Mouse (Mus musculus) retina, postnatal 1 day (tissue): ENCODE data around the gene Prkacb.

Experiments
- DNase-seq: peaks from one replicate; pipeline ENCODE4 v3.0.0-alpha.2; 2012

Prkacb gene

DNA sequence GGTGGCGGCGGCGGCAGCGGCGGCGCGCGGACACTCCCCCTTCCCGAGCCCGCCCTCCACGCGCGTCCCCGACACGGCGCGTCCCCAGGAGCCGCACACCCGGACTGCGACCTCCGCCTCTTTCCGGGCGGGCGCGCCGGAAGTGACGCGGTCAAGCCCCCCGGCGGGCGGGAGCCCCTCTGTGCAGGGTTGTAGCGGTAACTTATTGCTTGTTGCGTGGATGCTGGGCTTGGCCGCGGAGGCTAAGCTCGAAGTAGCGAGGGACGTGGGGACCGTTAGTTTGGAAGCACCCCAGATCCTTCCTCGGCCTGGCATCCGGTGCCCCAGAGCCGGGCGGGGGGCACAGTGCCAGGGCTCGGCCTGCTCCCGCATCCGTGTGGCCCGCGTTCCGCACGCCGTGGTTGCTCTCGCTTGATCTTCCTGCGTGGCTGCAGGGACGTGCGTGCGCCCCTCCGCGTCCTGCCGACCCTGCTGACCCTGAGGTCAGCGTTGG, at the start of gene Prkacb:
Prkacb (minus strand) TSS at position 90 of the 493 bp plus-strand sequence.
- peak; percentile 94 for DNase-seq

DNA sequence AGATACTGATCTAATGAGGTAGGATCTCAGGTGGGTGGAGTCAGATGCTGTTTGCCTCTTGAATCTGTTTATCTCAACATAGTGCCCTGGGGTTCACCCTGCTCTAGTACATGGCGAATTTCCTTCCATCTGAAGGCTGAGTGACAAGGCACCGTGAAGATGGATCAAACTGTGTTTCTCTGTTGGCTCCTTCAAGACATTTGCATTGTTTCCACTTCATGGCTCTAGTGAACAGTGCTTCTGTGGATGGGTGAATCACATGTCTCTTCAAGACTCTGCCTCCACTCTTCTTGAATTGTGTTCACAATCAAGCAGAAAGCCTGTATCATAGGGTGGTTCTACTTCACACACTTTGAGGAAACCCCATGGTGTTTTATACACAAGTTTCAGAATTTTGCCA, 47.5 kb upstream of the Prkacb start:
- DNase-seq, result no peak

DNA sequence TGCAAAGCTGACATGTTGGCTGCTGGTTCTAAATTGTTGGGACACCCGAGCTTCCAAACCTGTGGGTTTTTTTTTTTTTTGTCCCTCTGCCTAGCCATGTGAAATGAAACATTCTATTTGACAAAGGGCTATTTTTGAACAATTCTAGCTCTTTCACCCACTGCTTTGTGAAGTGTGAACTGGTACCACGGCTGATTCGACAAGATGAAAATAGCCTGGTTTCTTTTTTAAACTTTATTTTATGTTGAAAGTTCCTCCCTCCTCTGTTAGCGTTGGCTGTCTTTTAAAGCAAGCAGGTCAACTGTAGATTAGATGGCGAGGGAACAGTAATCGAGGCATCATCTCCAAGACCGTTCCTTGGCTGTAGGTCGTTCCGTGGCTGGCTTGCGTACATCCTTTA, 44.6 kb upstream of the Prkacb start:
- DNase-seq, result no peak

DNA sequence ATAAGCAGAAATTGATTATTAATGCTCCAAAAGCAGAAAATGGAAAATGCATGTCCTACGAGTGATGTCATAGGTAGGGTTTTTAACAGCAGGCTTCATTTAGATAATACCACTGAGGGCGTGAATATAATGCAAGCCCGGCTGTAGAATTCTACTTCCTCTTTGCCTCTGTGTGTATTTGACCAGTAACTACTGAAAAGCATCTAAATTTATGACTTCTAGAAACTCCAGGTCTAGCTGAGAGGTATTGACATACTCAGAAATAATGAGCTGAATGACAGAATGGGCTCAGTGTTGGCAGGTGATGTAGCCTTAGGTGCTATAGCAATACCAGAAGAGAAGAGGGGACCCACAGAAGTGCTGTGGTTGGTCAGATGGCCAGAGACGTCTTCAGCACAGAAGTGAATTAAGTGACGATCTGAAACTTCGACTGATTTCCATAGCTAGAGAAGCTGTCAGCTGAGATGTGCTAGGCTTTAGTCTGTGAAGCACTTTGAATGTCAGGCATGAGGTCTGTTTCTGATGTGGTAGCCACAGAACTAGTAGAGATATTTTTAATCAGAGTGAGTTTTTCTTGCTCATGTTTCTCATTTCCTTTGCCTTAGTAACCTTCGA, 41.8 kb upstream of the Prkacb start:
- DNase-seq, result no peak

DNA sequence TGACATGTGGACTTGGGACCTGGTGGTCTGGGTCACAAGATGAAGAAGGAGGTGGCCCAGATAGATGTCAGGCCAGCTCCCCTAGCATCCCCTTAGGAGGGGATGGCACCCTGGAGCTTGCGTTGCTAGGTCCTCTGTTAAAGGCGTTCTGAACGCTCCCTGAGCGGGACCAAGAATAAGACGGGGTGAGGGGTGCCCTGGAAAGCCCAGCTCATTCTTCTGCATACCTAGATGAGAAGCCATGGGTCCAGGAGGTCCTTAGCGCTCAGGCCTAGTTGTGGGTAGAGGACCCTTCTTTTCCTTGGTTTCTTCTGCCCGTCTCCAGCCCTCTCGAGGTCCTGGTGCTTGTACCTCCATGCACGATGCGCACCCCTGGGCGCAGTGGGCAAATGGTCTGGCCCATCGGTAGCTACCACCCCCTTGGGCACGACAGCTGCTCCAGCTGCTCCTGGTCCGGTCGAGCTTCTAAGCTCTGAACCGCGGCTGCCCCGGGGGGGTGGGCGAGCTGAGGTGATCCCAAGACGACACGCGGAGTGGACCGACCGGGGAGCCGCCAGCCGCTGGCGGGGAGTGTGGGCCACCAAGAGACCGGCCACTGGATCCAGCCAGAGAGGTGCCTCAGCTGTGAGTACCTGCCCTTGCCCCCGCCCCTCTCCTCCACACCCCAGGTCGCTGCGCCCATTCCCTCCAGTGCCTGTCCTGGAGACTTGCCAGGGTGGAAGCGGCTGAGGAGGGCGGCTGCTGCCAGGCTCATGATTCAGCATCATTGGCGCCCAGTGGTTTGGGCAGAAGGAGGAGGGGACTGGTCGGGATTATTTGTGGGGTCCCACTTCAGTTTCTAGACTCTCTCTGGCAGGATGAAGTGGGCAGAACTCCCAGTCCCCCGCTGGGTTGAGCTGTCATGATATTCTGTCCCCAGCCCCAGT, 39.4 kb upstream of the Prkacb start, which contains the start of gene Ttll7:
Ttll7 (plus strand) TSS at position 402 of the 926 bp plus-strand sequence.
- peak; percentile 95 for DNase-seq

DNA sequence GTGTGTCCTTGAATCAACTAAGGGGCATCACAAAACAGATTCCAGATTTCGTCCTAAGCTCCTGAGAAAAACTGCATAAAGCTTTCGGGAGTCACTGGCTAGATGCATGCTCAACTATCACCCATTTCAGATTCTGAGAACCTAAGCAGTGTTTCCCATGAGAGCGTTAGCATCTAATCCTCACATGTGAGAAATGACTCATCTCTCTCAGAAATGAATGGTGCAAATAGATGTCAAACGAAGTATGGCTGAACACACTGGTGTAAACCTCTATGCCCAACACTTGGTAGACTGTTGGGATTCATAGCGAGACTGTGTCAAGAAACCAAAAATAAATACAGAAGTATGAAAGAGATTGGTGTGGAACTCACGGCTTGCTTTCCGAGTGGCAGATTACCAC, 36.6 kb upstream of the Prkacb start:
- no peak for DNase-seq

DNA sequence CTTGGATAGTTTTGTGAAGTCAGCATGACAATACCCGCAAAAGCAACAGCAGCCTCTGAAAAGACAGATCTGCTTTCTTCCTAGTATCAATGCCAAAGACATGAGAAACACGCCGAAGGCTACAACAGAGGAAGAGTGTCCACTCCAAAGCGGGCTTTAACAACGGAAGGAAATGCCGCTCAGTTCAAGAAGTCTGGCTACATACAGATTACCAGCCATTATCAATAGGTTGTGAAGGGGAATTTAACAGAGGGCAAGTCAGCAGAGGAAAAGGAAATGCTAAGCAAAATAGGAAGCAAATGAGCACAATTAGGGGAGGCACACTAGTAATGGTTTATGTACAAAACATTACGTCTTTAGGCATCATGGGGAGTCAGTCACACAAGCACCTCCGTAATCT, 35.3 kb upstream of the Prkacb start:
- no peak for DNase-seq

DNA sequence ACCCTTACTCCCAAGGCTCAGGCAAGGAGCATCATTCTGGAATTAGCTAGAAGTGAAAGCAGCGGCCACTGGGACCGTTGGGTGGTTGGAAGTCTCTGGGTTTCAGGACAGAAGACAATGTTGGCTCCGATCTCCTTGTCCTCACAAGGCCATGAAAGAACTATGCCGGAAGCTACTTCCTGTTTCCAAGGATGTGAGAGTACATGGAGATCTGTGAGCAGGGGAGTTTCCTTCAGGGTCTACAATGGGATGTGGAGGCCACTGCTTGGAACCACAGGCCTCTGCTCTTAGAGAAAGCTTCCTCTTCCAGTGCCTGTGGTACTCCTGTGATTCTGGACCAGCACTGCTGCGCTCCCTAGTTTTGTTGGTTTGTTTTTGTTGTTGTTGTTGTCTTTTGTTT, 33.4 kb upstream of the Prkacb start:
- DNase-seq, result no peak

DNA sequence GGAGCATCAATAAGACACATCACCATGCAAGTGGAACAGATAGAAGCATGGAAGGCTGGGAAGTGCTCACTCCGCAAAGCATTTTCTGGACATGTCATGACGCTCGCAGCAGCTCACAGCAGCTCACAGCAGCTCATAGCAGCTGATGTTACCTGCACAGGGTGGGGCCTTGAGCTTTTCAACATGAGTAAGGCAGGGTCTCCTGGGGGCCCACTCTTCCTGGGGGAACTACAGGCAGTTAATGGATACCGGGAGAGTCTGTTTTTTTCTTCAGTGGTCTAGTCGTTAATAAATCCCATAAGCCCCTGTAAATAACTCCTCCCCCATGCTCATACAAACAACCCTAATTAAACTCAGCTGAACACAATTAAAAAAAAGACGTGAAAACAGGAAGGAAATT, 30.7 kb upstream of the Prkacb start:
- DNase-seq, result no peak

DNA sequence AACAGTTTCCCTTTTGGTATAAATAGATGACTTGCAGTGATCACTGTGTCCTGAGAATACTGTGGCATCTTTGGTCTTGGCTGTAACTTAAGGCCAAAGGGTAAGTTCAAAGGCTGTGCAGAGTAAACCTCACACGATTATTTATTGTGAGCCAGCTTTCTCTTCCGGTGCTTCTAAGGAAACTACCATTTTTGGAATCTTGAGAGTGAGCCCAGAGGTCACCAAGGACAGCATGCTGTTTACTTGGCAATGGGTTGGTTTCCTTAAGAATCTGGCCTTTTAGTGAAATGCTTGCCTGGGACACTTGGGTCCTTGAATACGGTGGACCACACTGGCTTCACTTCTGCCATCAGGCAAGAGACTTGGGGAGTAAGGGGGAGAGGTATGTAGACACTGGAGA, 30.0 kb upstream of the Prkacb start:
- no peak for DNase-seq

DNA sequence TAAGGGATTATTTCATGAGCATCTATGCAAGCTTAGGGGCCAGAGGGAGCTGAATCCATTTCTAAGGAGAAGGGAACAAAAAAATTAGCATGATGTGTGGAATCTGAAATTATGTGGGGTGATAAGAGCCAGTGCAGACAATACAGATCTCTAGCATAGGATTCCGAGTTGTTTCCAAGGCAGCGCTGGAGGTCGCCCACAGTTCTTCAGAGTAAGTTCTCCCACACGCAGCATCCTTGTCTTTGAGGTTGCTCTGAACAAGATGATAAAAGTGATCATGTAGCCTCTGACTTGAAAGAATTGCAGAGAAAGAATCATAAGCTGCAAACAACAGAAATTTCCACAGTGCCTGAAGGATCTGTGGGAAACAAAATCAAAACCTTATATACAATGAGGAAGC, 7.9 kb upstream of the Prkacb start:
- DNase-seq, result no peak

DNA sequence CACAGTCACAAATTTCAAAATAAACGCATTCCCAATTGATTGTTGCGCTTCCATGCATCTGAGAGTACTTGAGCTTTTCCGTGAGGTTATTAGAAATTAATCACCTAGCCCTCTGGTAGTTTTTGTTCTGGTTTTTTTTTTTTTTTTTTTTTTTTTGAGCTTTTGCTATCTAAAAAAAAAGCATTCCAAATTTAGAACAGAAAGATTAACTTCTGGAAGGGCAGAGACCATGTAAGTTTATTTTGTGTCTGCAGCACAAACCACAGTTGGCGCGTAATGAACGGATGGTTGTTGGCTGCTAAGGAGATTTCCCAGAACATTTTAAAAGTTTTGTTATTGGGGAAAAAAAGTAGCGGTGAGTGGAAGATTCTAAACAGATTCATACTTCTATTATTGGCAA, 834 bp upstream of the Prkacb start:
- DNase-seq, result no peak

DNA sequence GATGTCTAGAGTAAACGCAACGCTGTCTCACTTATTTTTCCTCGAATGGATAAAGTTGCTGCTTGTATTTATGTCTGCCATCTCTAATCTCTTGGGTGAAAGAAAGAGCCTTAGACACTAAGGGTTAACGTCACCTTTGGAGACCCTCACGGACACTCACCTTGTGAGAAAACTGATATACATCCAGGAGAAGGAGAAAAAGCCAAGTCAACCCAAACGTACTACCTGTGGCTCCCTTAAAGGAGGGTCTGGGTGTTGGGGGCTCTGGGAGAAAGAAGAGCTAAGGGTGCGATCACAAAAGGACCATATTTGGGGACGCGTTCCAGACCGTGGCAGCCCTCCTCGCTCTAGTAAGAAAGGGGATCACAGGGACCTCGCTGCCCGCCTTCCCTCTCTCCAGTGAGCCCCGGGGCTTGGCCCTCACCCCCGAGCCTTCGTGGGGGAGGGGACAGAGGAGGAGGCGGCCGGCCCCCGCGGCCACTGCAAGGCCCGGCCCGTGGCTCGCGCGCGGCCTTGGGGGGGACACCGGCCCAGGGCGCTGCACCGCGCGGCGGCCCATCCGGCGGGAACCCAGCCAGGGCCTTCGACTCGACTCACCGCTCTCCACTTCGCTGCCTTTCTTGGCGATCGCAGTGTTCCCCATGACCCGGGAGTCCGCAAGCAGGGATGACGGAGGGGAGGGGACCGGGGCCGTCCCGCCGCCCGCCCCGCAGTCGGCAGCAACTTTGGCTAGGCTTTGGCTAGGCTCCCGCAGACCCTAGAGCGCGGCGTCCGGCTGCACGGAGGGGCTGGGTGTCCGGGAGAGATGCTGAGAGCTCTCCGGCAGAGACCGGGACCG, 530 bp downstream of the Prkacb start:
- DNase-seq, result peak; percentile 69

DNA sequence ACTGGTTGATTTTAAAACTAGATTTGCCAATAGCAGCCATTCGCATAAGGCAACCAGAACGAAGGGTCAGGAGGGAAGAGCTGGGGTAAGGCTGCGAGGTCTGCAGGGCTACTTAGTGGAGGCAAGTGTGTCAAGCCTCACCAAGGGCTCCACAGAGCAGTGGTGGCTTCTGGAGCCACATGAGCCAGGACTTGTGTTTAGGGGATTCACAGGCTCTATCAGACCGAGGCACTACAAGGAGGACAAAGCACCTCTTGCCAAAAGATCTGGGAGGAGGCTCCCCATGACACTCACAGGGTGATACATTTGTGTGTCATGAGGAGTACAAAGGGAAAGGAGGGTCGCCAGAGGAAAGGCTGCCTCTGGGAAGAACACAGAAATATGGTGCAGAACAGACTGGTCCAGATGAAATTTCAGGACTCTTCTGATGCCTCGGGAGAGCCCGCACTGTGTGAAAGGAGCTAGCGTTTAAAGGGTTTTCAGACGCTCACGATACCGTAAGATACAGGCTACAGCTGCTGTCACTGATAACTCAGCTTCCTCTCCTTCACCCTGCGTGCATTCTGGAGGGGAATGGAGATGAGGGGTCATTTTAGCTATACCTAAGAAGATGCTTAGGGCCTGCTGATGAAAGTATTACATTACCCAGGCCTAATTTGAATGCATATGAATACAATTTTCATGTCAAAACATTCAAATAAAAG, 19.1 kb downstream of the Prkacb start:
- DNase-seq, result no peak

DNA sequence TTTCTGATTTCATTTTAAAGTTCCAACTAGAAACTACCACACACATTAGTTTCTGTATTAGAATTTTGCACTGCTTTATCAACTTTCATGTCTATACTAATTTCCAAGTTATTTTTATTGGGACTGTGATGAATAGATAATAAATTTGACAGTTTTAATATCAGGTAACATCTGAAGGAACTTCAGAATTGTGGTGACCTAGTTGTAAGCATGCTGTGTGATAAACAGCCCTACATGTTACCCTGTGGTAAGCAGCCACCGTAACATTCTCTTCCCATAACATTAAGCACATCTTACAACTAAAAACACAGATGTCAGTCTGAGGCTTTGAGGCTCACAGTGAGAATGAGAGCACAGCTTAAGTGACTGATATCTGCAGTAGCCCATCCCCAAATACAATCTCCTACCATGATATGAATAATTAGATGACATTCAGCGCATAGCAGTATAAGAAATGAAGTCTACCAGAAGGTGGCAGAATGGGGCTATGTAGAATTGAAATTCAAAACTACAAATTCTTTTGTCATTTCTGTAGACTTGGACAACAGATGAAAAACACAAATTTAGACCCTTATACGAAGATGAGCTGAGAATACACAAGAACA, 20.5 kb downstream of the Prkacb start:
- peak; percentile 15 for DNase-seq

DNA sequence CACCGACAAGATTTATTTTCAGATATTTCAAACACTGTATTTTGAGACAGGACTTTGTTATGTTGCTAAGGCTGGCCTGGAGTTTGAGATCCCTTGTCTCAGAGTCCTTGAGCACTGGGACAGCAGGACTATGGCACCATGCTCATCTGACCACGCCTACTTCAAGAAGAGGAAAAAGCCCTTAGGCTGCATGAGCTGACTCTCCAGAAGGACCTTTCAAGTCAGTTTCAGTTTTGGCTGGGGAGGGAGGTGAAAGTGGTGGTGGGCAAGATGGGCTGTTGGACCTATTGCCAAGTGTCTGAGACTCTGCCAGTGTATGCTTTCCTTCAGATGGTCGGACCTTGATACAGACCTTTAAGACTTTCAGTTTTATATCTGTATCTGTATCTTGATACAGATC, 28.6 kb downstream of the Prkacb start:
- no peak for DNase-seq

DNA sequence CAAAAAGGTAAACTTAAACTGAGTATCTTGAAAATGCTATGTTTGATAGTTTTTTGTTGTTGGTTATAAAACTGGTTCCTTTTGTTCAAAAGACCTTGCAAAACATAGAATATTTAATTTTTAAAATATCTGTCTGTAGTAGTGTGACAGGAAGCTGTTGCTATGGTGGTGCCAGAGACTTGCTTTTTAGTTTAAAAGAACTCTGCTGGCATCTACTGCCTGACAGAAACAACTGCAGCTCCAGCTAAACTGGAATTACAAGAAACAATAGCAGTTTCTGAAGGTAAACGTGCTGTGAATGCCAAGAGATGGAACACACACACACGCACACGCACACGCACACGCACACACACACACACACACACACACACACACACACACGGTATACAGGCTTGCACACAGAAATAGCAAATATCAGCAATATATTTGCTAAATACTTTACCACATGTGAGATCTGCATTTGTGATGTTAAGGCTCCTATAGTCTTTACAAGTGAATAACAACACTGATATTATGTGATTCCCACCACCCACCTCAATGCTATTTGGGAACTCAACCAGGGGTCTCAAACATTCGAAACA, 29.1 kb downstream of the Prkacb start:
- peak; percentile 34 for DNase-seq

DNA sequence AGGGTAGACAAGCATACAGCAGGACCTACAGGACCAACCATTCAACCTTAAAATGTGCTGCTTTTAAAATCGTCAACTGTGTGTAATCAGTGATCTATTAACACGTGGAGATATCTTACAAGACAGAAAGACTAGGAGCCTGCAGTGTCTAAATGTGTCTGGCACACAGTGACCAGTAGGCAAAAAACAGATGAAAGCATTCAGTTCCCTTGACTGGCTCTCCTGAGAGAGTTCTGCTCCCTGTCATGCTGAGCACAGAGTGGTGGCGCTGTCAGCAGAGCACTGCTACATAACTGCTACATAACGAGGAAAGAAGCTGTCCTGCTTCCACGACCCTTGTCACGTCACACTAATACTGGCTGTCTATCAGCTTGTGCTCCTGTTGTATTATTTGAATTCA, 30.2 kb downstream of the Prkacb start:
- peak; percentile 37 for DNase-seq

DNA sequence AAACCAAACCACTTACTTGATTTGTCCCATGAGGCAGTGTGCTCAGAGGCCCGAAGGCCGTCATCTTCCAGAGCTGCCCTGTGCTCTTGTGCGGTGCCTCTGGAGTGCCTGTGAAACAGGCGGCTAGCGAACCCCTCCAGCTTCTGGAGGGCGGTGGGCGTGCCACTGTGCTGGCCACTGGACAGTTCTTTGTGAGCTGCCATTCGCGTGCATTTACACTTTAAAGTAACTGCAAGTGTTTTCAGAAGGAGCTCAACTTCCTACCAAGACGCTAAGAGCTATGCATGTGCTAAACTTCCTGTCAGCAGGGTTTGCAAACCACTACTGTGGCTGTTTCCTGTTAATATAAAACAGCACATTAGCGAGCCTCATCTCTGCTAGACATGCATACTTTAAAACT, 31.7 kb downstream of the Prkacb start:
- peak; percentile 18 for DNase-seq

DNA sequence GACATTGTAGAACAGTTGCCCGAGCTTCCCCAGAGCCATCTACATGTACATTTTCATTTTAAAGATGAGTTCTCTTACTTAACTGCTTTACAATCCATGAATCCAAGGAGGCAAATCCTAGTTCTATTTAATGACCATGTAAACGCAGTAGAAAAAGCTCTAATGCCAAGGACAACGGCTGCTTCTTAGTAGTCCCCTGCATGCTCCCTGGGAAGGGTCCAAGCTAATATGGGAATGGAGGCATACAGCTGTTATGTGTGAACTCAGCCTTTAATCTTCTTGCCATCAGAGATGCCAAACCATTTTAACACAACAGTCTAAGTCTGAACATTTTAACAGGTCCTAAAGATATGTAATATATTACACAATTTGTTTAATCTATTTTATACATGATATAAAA, 32.5 kb downstream of the Prkacb start:
- no peak for DNase-seq

DNA sequence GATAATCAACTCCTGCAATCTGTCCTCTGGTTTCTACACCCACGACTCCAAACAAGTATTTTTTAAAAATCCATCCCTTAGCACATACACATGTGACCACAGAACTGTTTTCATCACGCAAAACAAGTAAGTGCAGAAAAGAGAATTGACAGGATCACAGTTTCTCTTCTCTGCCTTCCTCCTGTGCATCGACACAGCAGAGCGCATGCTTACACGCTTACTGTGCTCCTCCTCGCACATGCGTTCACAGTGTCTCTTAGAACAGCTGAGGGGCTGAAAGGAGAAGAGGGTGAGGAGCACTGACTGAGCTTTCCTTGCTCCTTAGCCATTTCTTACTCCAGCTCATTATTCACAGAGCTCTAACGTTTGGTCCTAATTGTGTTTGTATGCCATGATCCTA, 33.9 kb downstream of the Prkacb start:
- DNase-seq, result no peak

DNA sequence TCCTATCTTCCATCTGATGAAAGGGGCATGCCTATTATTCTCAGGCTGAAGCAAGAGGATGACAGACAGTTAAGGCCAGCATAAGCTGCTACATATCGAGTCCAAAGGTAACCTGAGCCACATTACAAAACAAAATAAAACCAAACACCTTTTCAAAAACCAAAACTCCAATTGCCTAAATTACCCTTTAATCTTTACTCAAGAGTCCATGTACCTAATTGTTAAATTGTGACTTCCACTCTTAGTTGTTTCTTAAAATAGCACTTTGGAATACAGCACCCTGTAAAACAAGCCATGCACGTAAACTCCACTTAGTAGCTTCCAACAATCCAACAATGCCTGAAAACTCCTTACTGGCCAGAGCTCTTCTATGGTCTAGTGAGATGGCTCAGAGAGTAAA, 34.3 kb downstream of the Prkacb start:
- no peak for DNase-seq
